Mouse (Mus musculus): ENCODE measurements around the gene Kalrn. TPM values are rescaled to one million over a fixed set of nuclear protein-coding genes. Genes with fewer than 3 reads are reported as not detected.

Kalrn gene
- total RNA-seq, 1 experiment from 2014 or later, result 6.8 TPM

DNA sequence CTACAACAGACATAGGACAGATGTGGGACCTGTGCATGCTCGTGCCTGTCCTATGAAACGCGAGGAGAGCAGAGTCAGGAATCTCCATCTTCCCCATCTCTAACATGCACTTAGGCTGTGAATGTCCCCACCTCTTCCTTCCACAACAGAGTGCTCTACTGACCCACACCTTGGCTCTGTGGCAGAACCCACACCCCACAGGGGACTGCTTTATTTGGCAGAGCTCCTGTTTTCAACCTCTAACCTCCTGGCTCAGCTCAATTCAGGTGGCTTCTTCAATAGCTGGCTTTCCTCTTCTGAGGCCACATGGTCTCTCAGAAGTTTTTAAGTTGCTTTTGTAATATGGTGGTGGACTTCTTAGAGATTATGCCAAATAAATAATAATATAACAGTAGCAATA, 567.3 kb downstream of the Kalrn start:
- ATAC-seq (replicated peaks in 1 of 2; ENCODE audit: insufficient read depth in 1 of 2, low FRiP score in 2 of 2, low TSS enrichment in 1 of 2, low read depth in 1 of 2, poor library complexity in 2 of 2, severe bottlenecking in 2 of 2), result no peak

DNA sequence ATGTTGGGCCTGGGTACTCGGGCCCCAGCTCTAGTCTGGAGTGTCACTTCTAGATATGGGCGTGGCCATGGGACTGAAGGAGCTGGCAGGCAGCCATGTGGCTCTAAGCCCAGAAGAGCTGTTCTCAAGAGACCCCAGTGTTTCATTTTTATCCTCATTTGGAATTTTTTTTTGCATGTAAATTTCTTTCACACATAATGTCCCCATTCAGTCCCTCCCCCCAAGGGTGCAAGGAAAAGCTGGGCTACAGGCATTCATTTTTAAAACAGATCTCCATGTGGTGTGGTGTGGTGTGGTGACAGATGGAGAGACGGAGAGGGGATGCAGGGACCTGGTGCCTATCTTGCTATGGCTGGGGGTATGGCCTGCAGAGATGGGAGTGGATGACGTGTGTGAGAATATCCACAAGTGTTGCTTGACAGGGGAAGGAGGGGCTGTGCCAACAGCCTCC, 569.2 kb downstream of the Kalrn start:
- no peak for ATAC-seq (replicated peaks in 1 of 2; ENCODE audit: insufficient read depth in 1 of 2, low FRiP score in 2 of 2, low TSS enrichment in 1 of 2, low read depth in 1 of 2, poor library complexity in 2 of 2, severe bottlenecking in 2 of 2)

DNA sequence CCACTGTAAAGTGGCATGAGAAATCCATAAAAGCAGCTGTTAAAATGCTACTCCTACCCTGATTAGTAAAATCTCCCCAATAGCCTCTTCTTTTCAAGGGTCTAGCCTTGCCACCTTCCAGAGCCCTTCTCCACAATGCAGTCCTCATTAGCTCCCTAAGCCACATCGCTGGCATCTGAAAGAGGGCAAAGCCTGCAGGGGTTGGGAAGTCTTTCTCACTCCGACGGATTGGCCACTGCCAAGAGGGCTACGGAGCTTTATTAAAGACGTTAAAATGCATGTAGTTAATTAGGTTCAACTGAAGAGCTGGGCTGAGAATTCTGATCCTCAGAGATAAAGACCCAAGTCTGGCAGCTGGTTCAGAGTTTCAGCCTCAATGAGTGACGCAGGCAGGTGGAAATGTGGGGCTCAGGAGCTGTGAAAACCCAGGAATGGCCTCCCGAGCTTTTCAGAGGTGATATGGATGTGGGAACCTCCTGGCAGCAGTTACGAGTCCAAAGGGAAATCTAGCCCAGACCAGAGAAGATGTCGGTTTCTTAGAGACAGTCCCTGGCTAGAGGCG, 569.7 kb downstream of the Kalrn start:
- no peak for ATAC-seq (replicated peaks in 1 of 2; ENCODE audit: insufficient read depth in 1 of 2, low FRiP score in 2 of 2, low TSS enrichment in 1 of 2, low read depth in 1 of 2, poor library complexity in 2 of 2, severe bottlenecking in 2 of 2)

DNA sequence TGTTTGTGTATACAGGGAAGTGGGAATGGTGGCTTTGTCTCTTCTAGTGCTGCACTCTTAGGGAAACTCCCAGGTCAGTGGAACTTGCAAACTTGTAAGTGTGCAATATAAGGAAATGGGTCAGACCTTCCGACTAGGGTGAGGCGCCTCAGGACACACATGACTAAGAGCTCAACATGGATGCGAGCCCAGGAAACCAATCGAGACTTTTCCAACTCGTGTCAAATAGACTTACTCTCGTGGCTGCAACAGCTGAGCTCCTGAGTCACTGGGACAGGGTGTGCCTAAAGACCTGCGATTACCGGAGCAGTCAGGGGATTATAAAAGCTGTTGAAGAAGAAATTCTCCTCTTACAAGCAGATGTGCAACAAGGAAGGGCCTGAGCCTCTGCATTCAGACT, 572.6 kb downstream of the Kalrn start:
- ATAC-seq (replicated peaks in 1 of 2; ENCODE audit: insufficient read depth in 1 of 2, low FRiP score in 2 of 2, low TSS enrichment in 1 of 2, low read depth in 1 of 2, poor library complexity in 2 of 2, severe bottlenecking in 2 of 2), result no peak

DNA sequence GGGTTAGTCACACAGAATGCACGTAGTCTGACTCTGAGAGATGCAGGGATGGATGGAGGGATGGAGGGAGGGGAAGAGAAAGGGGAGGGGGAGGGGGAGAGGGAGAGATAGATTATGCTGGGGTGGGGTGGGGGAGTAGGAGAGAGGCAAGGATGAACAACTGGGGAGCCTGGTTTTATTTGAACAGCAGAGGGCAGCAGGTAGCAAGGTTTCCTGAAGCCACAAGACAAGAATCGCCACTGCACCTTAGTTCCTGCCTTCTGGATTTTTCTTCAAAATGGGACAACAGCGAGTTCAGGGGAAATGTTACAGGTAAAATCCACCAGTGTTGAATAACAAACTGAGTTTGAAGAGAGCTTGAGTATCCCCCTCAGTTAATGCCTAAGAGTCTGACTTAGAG, 573.9 kb downstream of the Kalrn start:
- no peak for ATAC-seq (replicated peaks in 1 of 2; ENCODE audit: insufficient read depth in 1 of 2, low FRiP score in 2 of 2, low TSS enrichment in 1 of 2, low read depth in 1 of 2, poor library complexity in 2 of 2, severe bottlenecking in 2 of 2)

DNA sequence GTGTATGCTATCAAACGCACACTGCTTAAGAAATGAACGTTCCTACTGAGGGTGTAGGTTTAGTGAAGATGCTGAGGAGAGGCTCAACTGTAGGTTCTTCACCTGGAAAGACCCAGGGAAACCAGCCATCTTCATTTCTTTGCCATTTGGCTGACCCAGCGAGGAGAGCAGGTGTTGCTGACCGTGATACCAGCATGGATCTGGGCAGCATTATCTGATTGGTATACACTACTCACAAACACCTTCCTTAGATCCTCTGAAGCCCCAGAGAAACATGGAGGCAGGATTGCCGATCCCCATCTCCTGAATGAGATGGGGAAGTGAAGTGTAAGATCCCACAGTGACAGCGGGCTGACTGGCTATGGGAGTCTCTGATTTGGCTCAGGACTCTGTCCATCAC, 575.3 kb downstream of the Kalrn start:
- no peak for ATAC-seq (replicated peaks in 1 of 2; ENCODE audit: insufficient read depth in 1 of 2, low FRiP score in 2 of 2, low TSS enrichment in 1 of 2, low read depth in 1 of 2, poor library complexity in 2 of 2, severe bottlenecking in 2 of 2)

DNA sequence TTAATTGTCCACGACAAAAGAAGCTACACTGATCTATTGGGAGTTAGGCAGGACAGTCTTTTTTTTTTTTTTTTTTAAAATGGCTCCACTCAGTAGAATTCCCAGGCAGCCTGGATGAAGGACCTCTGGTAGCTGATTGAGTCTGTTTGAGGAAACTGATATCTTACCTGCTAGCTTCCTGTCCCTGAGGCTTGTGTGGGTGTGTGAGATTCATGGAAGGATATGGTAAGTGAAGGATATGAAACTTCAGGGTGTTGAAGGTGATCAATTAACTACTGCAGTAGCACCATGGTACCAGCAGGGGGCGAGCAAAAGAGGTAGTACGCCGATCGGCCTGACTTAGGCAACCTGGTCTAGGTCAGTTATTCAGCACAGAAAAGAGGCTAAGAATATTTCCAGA, 577.3 kb downstream of the Kalrn start:
- ATAC-seq (replicated peaks in 1 of 2; ENCODE audit: insufficient read depth in 1 of 2, low FRiP score in 2 of 2, low TSS enrichment in 1 of 2, low read depth in 1 of 2, poor library complexity in 2 of 2, severe bottlenecking in 2 of 2), result peak; percentile 70 to 80

DNA sequence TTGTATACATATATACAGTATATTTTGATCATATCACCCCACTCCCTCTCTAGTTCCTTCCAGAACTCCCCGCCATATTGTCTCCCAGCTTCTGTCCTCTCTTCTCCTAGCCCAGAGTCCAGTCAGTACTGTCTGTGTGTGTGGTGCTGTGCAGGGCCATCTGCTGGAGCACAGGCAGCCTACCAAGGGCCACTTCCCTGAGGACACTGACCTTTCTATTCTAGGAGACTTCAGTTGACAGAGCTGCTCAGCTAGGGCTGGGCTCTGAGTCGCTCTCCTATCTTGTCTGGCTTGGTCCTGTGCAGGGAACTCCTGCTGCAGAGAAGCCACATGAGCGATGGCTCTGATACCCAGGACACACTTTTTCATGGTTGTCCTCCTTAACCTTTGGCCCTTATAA, 577.8 kb downstream of the Kalrn start:
- ATAC-seq (replicated peaks in 1 of 2; ENCODE audit: insufficient read depth in 1 of 2, low FRiP score in 2 of 2, low TSS enrichment in 1 of 2, low read depth in 1 of 2, poor library complexity in 2 of 2, severe bottlenecking in 2 of 2), result no peak

DNA sequence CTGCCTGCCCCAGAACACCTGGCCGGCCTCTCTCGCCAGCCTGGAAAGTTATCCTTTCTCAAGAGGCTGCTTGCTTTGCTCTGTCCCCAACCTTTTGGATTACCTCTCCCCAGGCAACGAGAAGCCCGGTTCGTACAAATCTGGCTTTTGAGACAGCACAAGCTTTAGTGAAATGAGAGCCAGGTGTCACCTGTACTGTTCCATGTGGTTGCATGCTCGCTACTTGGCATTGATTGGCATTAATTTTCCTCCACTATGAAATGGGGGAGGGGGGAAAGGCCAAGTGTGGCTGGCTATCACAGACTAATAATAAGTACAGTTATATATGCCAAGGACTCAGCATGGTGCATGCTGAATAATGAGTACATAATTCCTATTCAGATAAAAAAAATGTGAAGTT, 579.0 kb downstream of the Kalrn start:
- ATAC-seq (replicated peaks in 1 of 2; ENCODE audit: insufficient read depth in 1 of 2, low FRiP score in 2 of 2, low TSS enrichment in 1 of 2, low read depth in 1 of 2, poor library complexity in 2 of 2, severe bottlenecking in 2 of 2), result no peak

DNA sequence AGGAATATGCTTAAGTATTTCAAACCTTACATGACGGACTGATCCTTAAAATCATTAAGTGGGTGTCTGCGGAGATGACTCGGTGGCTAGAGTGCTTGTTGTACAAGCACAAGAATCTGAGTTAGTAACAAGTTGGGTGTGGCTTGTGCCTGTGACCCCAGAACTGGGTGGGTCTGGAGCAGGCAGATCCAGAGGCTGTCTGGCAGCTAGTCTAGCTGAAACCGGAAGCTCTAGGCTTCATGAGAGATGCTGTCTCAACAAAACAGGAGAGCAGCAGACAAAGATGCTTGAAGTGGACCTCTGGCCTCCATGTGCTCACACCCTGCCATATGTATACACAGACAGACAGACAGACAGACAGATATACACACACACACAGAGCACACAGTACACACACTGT, 582.6 kb downstream of the Kalrn start:
- no peak for ATAC-seq (replicated peaks in 1 of 2; ENCODE audit: insufficient read depth in 1 of 2, low FRiP score in 2 of 2, low TSS enrichment in 1 of 2, low read depth in 1 of 2, poor library complexity in 2 of 2, severe bottlenecking in 2 of 2)

DNA sequence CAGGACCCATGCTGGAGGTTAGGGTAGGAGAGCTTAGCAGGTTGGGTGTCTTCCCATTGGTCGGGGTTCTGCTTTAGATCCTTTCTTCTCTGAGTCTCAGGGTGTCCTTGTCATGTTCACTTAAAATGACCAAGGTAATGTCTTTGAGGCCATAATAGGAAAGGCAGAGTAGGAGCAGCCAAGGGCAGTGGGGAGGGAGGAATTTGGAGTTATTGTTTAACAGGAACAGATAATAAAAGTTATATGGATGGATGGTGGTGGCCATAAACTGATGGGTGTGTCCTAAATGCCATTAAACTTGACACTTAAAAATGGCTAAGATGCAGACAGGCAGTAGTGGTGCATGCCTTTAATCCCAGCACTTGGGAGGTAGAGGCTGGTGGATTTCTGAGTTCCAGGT, 584.2 kb downstream of the Kalrn start:
- ATAC-seq (replicated peaks in 1 of 2; ENCODE audit: insufficient read depth in 1 of 2, low FRiP score in 2 of 2, low TSS enrichment in 1 of 2, low read depth in 1 of 2, poor library complexity in 2 of 2, severe bottlenecking in 2 of 2), result no peak

DNA sequence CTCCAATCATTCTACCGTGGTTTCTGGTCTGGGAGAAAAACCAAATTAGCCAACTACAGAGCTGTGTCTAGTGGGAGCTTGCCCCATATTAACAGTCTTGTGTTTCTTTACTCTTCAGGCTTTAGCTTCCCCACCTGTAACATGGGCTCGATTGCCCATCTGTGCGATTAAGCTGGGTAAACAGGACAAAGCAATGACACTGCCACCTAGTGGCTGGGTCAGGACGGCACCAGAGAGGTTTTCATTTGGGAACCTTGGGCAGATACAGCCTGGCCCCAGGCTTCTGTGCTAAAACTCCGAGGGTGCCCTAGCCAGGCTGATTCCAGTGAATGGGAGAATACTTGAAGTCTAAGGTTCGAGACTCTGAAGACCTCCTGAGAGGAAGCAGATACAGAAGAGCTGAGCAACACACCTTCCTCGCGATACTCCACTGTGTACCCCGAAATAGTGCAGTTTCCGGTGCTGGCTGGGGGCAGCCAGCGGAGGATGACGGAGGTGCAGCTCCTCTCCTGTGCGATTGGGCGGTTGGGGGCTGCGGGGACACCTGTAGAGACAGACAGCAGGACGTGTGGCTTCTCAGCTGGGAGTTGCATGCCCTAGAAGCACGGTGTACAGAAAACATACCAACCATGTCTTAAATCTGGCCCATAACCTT, 584.8 kb downstream of the Kalrn start:
- peak; percentile 65 to 72; a peak in 3 of 4 replicates for ATAC-seq (replicated peaks in 1 of 2; ENCODE audit: insufficient read depth in 1 of 2, low FRiP score in 2 of 2, low TSS enrichment in 1 of 2, low read depth in 1 of 2, poor library complexity in 2 of 2, severe bottlenecking in 2 of 2)

DNA sequence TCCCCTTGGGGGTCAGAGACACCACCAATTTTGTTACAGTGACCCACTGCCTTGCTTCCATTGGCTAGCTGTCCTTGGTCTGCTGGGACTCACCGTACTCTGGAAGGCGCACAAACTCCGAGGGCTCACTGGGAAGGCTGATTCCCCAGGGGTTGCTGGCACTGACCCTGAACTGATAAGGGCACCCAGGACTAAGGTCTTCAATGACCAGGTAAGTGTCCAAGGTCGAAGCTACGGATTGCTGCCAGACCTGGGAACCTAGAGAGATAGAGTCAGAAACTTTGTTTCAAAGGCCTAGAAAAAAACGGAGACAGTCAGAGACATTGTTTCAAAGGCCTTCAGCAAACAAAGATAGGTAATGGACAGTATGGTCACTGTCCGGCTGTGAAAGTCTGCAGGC, 586.3 kb downstream of the Kalrn start:
- ATAC-seq (replicated peaks in 1 of 2; ENCODE audit: insufficient read depth in 1 of 2, low FRiP score in 2 of 2, low TSS enrichment in 1 of 2, low read depth in 1 of 2, poor library complexity in 2 of 2, severe bottlenecking in 2 of 2), result no peak

DNA sequence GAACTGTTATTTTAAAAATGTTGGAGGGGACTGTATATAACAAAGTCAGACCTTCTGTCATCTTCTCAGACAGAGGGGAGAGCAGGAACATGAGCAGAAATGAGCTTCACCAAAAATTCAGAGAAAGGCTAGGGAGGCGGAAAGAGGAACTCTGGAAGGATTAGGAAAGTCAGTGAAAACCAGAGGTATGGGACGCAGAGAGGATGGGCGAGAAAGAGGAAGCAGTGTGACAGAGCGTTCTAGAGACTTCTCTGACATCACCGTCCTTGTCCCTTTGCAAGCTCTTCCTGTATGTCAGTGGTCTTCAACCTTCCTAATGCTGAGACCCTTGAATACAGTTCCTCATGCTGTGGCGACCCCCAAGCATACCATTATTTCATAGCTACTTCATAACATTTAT, 588.0 kb downstream of the Kalrn start:
- ATAC-seq (replicated peaks in 1 of 2; ENCODE audit: insufficient read depth in 1 of 2, low FRiP score in 2 of 2, low TSS enrichment in 1 of 2, low read depth in 1 of 2, poor library complexity in 2 of 2, severe bottlenecking in 2 of 2), result peak in 1 of 2 experiments; percentile 49; a peak in 1 of 4 replicates

DNA sequence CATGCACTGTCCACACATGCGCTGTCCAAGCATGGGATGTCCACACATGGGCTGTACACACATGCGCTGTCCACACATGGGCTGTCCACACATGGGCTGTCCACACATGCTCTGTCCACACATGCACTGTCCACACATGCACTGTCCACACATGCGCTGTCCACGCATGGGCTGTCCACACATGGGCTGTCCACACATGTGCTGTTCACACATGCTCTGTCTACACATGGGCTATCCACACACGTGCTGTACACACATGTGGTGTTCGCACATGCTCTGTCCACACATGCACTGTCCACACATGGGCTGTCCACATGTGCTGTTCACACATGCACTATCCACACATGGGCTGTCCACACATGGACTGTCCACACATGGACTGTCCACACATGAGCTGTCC, 589.6 kb downstream of the Kalrn start:
- no peak for ATAC-seq (replicated peaks in 1 of 2; ENCODE audit: insufficient read depth in 1 of 2, low FRiP score in 2 of 2, low TSS enrichment in 1 of 2, low read depth in 1 of 2, poor library complexity in 2 of 2, severe bottlenecking in 2 of 2)

DNA sequence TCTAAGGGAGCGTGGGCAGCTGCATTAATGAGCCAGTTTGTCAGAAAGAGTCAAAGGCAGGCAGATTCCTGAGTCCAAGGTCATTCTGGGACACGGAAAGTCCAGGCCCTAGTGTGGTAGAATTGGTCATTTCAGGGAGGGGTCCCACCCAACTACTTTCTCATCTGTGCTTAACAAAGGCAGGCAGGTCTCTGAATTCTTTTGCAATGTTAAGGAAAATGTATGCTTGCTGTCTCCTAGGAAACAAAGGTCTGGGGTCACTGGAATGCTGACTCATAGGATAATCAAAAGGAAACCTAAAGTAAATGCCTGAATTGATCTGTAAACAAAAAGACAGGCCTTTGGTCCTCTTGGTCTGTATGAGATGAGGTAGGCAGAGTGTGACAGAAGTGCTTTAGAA, 593.5 kb downstream of the Kalrn start:
- no peak for ATAC-seq (replicated peaks in 1 of 2; ENCODE audit: insufficient read depth in 1 of 2, low FRiP score in 2 of 2, low TSS enrichment in 1 of 2, low read depth in 1 of 2, poor library complexity in 2 of 2, severe bottlenecking in 2 of 2)

DNA sequence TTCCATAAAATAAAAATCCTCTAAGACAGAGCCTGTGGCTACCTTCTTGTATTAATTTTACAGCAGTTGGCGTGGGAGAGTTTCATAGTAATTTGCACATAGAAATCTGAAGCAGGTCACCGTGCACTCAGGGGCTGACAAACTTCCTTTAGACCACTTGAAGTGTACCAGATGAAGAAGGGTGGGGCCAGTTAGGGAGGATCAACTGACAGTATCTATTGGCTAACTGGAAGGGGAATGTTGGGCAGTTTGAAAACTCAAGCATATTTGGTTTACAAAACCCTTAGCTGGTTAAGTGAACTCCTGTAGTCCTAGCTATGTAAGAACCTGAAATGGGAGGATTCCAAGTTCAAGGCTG, 606.1 kb downstream of the Kalrn start:
- peak in 1 of 2 experiments; percentile 33; a peak in 2 of 4 replicates for ATAC-seq (replicated peaks in 1 of 2; ENCODE audit: insufficient read depth in 1 of 2, low FRiP score in 2 of 2, low TSS enrichment in 1 of 2, low read depth in 1 of 2, poor library complexity in 2 of 2, severe bottlenecking in 2 of 2)

DNA sequence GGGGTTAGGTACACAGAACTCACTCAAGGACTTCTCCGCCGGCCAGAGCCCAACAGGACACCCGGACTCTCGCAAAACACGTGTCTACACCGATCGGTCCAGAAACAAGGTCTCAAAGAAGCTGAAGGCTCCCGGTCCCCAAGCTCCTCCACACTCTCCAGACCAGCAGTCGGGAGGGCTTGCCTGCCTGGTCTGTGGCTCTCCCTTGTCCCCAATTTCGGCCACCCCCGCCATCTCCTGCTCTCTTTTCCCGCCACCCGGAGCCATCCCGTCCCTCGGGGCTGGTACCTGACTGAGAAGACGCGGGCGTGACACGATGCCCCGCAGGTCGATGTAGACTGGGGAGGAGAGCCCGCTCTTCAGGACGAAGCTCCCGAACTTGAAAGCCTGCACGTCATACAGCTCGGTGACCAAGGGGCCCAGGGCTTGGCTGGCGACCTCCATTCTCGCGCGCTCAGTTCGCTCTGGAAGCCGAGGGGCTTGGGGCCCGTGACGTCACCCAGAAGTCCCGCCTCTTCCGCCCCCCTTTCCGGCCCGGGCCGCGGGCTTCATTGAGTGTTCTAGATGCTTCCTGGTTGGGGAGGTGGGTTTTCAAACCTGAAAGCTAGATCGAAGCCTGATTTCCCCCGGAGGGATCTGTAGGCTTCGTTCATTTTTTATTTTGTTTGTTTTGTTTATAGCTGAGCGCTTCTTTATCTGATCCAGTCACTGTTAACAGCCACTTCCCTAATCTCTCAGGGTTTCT, 606.6 kb downstream of the Kalrn start, which contains the start of gene Umps:
Gene Umps, minus strand, starts transcription at position 501 of the 745 bp plus-strand sequence.
- ATAC-seq (replicated peaks in 1 of 2; ENCODE audit: insufficient read depth in 1 of 2, low FRiP score in 2 of 2, low TSS enrichment in 1 of 2, low read depth in 1 of 2, poor library complexity in 2 of 2, severe bottlenecking in 2 of 2), result peak; percentile 92

All from hematopoietic stem cell, adult 5-6 weeks (primary cell).